Mouse (Mus musculus) MEL (cell line): ENCODE measurements around the gene Rnf103. TPM values are rescaled to one million over a fixed set of nuclear protein-coding genes. Genes with fewer than 3 reads are reported as not detected.

ENCODE experiments used
- DNase-seq: peaks from one replicate; pipeline ENCODE4 v3.0.0; 2011; ENCODE audit warnings: low read depth, low spot score
- H3K27ac ChIP-seq: 2 replicates; pipeline ENCODE4 v1.5.1; 2012; ENCODE audit warnings: low read depth, mild to moderate bottlenecking, control low read depth, low read length, moderate library complexity; ENCODE audit not compliant: control insufficient read depth
- H3K27me3 ChIP-seq, 2 experiments: fragments of 150-350 bp in 1 of 2; sonication (generic) in 1 of 2; 2 replicates each; pipeline ENCODE4 v1.6.1; 2012; ENCODE audit warnings: low read length in 2 of 2, mild to moderate bottlenecking in 2 of 2, improper control_type of control experiment in 1 of 2, moderate library complexity in 1 of 2; ENCODE audit not compliant: insufficient read depth in 2 of 2, control insufficient read depth in 1 of 2
- H3K36me3 ChIP-seq, 2 experiments: 2 replicates each; pipeline ENCODE4 v1.6.1; 2012 to 2014; ENCODE audit warnings: low read length in 2 of 2, improper control_type of control experiment in 1 of 2, inconsistent platforms in 1 of 2, mild to moderate bottlenecking in 1 of 2; ENCODE audit not compliant: insufficient read depth in 2 of 2, control insufficient read depth in 1 of 2
- H3K4me1 ChIP-seq, 2 experiments: fragments of 150-350 bp in 1 of 2; sonication (generic) in 1 of 2; 2 replicates each; pipeline ENCODE4 v1.6.1; 2012; ENCODE audit warnings: low read length in 2 of 2, improper control_type of control experiment in 1 of 2, mild to moderate bottlenecking in 1 of 2; ENCODE audit not compliant: insufficient read depth in 2 of 2, control insufficient read depth in 1 of 2
- H3K4me3 ChIP-seq, 2 experiments: fragments of 150-350 bp in 1 of 2; sonication (generic) in 1 of 2; 2 replicates each; pipeline ENCODE4 v1.5.1; 2012; ENCODE audit warnings: low read depth in 2 of 2, low read length in 2 of 2, mild to moderate bottlenecking in 2 of 2, moderate library complexity in 2 of 2, control low read depth in 1 of 2, improper control_type of control experiment in 1 of 2; ENCODE audit not compliant: control insufficient read depth in 1 of 2, insufficient read depth in 1 of 2
- H3K79me2 ChIP-seq: 2 replicates; pipeline ENCODE4 v1.6.1; 2012; ENCODE audit warnings: mild to moderate bottlenecking, low read length, moderate library complexity; ENCODE audit not compliant: control insufficient read depth, poor library complexity, insufficient read depth
- H3K9ac ChIP-seq: 2 replicates; pipeline ENCODE4 v1.6.1; 2012; ENCODE audit warnings: low read depth, mild to moderate bottlenecking, control low read depth, low read length, moderate library complexity; ENCODE audit not compliant: control insufficient read depth, poor library complexity, severe bottlenecking
- H3K9me3 ChIP-seq: fragments of 150-350 bp; sonication (generic); replicated peaks from 2 replicates; pipeline ENCODE4 v1.6.1; 2012; ENCODE audit warnings: mild to moderate bottlenecking, low read length, improper control_type of control experiment, moderate library complexity; ENCODE audit not compliant: insufficient read depth
- CHD1 ChIP-seq: IDR thresholded peaks from 2 replicates; pipeline ENCODE4 v1.6.1; 2012; ENCODE audit warnings: low read depth, mild to moderate bottlenecking, inconsistent platforms, low read length, improper control_type of control experiment
- CHD2 ChIP-seq: IDR thresholded peaks from 2 replicates; pipeline ENCODE4 v1.6.1; 2011; ENCODE audit warnings: low read length, improper control_type of control experiment
- CTCF ChIP-seq, 3 experiments: IDR thresholded peaks in 2 of 3; conservative IDR thresholded peaks in 1 of 3; 2 replicates each; pipeline ENCODE4 v1.5.1; 2011 to 2012; ENCODE audit warnings: low read length in 3 of 3, low read depth in 2 of 3, mild to moderate bottlenecking in 2 of 3, improper control_type of control experiment in 1 of 3, inconsistent platforms in 1 of 3, mixed read lengths in 1 of 3, moderate library complexity in 1 of 3; ENCODE audit not compliant: control insufficient read depth in 1 of 3, insufficient read depth in 1 of 3, poor library complexity in 1 of 3, severe bottlenecking in 1 of 3
- EP300 ChIP-seq, 2 experiments: IDR thresholded peaks; 2 replicates each; pipeline ENCODE4 v1.6.1; 2011; ENCODE audit warnings: improper control_type of control experiment in 2 of 2, low read length in 2 of 2, low read depth in 1 of 2, mild to moderate bottlenecking in 1 of 2
- ETS1 ChIP-seq: IDR thresholded peaks from 2 replicates; pipeline ENCODE4 v1.6.1; 2012; ENCODE audit warnings: low read depth, mild to moderate bottlenecking, inconsistent platforms, low read length, improper control_type of control experiment, moderate library complexity
- GABPA ChIP-seq: IDR thresholded peaks from 2 replicates; pipeline ENCODE4 v1.6.1; 2012; ENCODE audit warnings: low read depth, mild to moderate bottlenecking, inconsistent platforms, low read length, improper control_type of control experiment, moderate library complexity
- GATA1 ChIP-seq: IDR thresholded peaks from 2 replicates; pipeline ENCODE4 v1.6.1; 2011; ENCODE audit warnings: low read depth, low read length, improper control_type of control experiment
- HCFC1 ChIP-seq: IDR thresholded peaks from 2 replicates; pipeline ENCODE4 v1.6.1; 2012; ENCODE audit warnings: low read depth, mild to moderate bottlenecking, inconsistent platforms, low read length, improper control_type of control experiment, moderate library complexity
- MAZ ChIP-seq: IDR thresholded peaks from 2 replicates; pipeline ENCODE4 v1.6.1; 2012; ENCODE audit warnings: low read depth, mild to moderate bottlenecking, inconsistent platforms, low read length, improper control_type of control experiment
- MYB ChIP-seq: IDR thresholded peaks from 2 replicates; pipeline ENCODE4 v1.6.1; 2011; ENCODE audit warnings: mild to moderate bottlenecking, low read depth, low read length, improper control_type of control experiment
- MYC ChIP-seq: IDR thresholded peaks from 2 replicates; pipeline ENCODE4 v1.6.1; 2011; ENCODE audit warnings: low read depth, mild to moderate bottlenecking, low read length, improper control_type of control experiment, moderate library complexity
- POLR2AphosphoS2 ChIP-seq: IDR thresholded peaks from 2 replicates; pipeline ENCODE4 v1.6.1; 2011; ENCODE audit warnings: low read length, improper control_type of control experiment
- RAD21 ChIP-seq: IDR thresholded peaks from 2 replicates; pipeline ENCODE4 v1.6.1; 2011; ENCODE audit warnings: mild to moderate bottlenecking, low read depth, low read length, improper control_type of control experiment
- RCOR1 ChIP-seq: IDR thresholded peaks from 2 replicates; pipeline ENCODE4 v1.6.1; 2012; ENCODE audit warnings: low read depth, mild to moderate bottlenecking, inconsistent platforms, low read length, improper control_type of control experiment
- SMC3 ChIP-seq: IDR thresholded peaks from 2 replicates; pipeline ENCODE4 v1.6.1; 2011; ENCODE audit warnings: low read depth, low read length, improper control_type of control experiment
- TAL1 ChIP-seq: IDR thresholded peaks from 2 replicates; pipeline ENCODE4 v1.6.1; 2012; ENCODE audit warnings: mild to moderate bottlenecking, inconsistent platforms, low read length, moderate library complexity, mixed read lengths
- UBTF ChIP-seq: IDR thresholded peaks from 2 replicates; pipeline ENCODE4 v1.6.1; 2012; ENCODE audit warnings: low read depth, mild to moderate bottlenecking, inconsistent platforms, low read length, improper control_type of control experiment, moderate library complexity, borderline replicate concordance; ENCODE audit not compliant: insufficient read depth
- USF2 ChIP-seq, 2 experiments: IDR thresholded peaks; 2 replicates each; pipeline ENCODE4 v1.6.1; 2011 to 2012; ENCODE audit warnings: improper control_type of control experiment in 2 of 2, low read length in 2 of 2, borderline replicate concordance in 1 of 2, inconsistent platforms in 1 of 2, low read depth in 1 of 2, mild to moderate bottlenecking in 1 of 2; ENCODE audit not compliant: insufficient read depth in 1 of 2
- ZKSCAN1 ChIP-seq: IDR thresholded peaks from 2 replicates; pipeline ENCODE4 v1.6.1; 2012; ENCODE audit warnings: low read depth, mild to moderate bottlenecking, inconsistent platforms, low read length, improper control_type of control experiment, moderate library complexity
- ZMIZ1 ChIP-seq: IDR thresholded peaks from 2 replicates; pipeline ENCODE4 v1.6.1; 2012; ENCODE audit warnings: low read depth, mild to moderate bottlenecking, inconsistent platforms, low read length, improper control_type of control experiment, moderate library complexity
- polyA plus RNA-seq, 2 experiments: library from polyadenylated mRNA; stranded (reverse) in 1 of 2; unstranded in 1 of 2; fragments of >175 nt in 1 of 2; fragments of >200 nt in 1 of 2; gene quantifications; 2 replicates each; pipeline versions ENCODE4 v1.2.1 to v1.2.4; 2012; ENCODE audit warnings: low replicate concordance in 2 of 2, low read depth in 1 of 2; ENCODE audit not compliant: insufficient read length in 2 of 2, insufficient read depth in 1 of 2, missing spikeins in 1 of 2
- total RNA-seq: library from RNA; depleted of rRNA; stranded (reverse); fragments of 300-350 nt; gene quantifications from 2 replicates; pipeline ENCODE4 v1.2.3, GENCODE M21; 2012

Rnf103 gene
- total and polyA plus RNA-seq, 3 experiments: 3.3 to 4.9 TPM; not detected in 1

- Histone ChIP-seq H3K9me3 (no peaks in the 10 kb centered on the region), H3K9ac (no peak overlapping the region), H3K36me3 (peaks cover 0 to 9% of the 10 kb centered on the region in 2 experiments; a peak in 2 of 4 replicates), H3K27ac (no peak overlapping the region), H3K4me3 (no peak overlapping the region), H3K27me3 (no peaks in the 10 kb centered on the region), H3K4me1 (peaks cover 0 to 9% of the 10 kb centered on the region in 2 experiments; a peak in 2 of 4 replicates), H3K79me2 (no peaks in the 10 kb centered on the region)
- DNase-seq: no peak
- TF ChIP-seq RCOR1: no peak
- TF ChIP-seq UBTF: no peak
- no peak for TF ChIP-seq MYB
- no peak for TF ChIP-seq CTCF (IDR thresholded peaks at IDR 0.05 in 2 of 3, conservative IDR thresholded peaks at IDR 0.05 in 1 of 3; ENCODE audit: control insufficient read depth in 1 of 3, insufficient read depth in 1 of 3, low read depth in 2 of 3, low read length in 3 of 3, poor library complexity in 1 of 3, severe bottlenecking in 1 of 3)
- no peak for TF ChIP-seq ETS1
- TF ChIP-seq USF2 (IDR thresholded peaks at IDR 0.05; ENCODE audit: borderline replicate concordance in 1 of 2, insufficient read depth in 1 of 2, low read depth in 1 of 2, low read length in 2 of 2): no peak
- no peak for TF ChIP-seq ZKSCAN1
- TF ChIP-seq GATA1: no peak
- TF ChIP-seq SMC3: no peak
- no peak for TF ChIP-seq TAL1
- TF ChIP-seq HCFC1: no peak
- TF ChIP-seq GABPA: no peak
Observed at GRCm38 (mm10) chr6:71467766-71468165, 25.9 kb upstream of the Rnf103 start.

DNA sequence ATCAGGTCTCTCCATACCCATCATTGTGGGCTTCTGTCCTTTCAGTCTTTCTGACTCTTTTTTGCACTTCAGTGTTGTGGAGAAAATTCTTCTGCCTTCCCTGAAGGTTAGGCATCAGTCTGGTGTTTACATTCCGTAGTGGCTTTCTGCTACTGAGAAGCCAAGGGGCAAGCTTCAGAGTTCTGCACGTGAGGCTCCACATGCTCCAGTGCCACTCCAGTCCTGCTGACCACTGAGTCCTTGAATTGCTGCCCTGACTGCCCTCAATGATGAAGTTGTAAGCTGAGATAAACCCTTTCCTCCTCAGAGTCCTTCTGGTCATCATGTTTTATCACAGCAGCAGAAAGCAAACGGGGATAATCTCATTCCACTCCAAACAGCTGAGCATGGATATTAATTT, 24.4 kb upstream of the Rnf103 start:
- no peaks in the 10 kb centered on the region for H3K79me2 ChIP-seq
- H3K36me3 ChIP-seq: peaks cover 0 to 20% of the 10 kb centered on the region in 2 experiments; a peak in 2 of 4 replicates
- H3K4me1 ChIP-seq: peaks cover 3 to 18% of the 10 kb centered on the region in 2 experiments; a peak in 3 of 4 replicates
- no peak for DNase-seq
- H3K27ac ChIP-seq: no peak overlapping the region
- TF ChIP-seq CHD1 (no peak), RAD21 (no peak), CHD2 (no peak), EP300 (IDR thresholded peaks at IDR 0.05; ENCODE audit: low read depth in 1 of 2, low read length in 2 of 2) (no peak), MYC (no peak), POLR2AphosphoS2 (no peak), ZMIZ1 (no peak), GATA1 (no peak), MYB (no peak), MAZ (no peak)
- no peak overlapping the region for H3K9ac ChIP-seq
- H3K4me3 ChIP-seq: no peak overlapping the region
- H3K27me3 ChIP-seq: no peaks in the 10 kb centered on the region
- no peaks in the 10 kb centered on the region for H3K9me3 ChIP-seq
